Mouse (Mus musculus) myocyte (in vitro differentiated cells): ENCODE results near the gene Ralgapa2.

ENCODE experiments used
- CEBPB ChIP-seq: IDR thresholded peaks from 2 replicates; pipeline ENCODE4 v1.6.1; 2011; ENCODE audit warnings: mild to moderate bottlenecking, moderate library complexity; ENCODE audit not compliant: poor library complexity, insufficient read depth, severe bottlenecking
- MYOD1 ChIP-seq, 3 experiments: IDR thresholded peaks; one replicate each; pipeline ENCODE4 v1.6.1; 2011; ENCODE audit warnings: control low read depth in 2 of 3, low read depth in 2 of 3, mild to moderate bottlenecking in 2 of 3, moderate library complexity in 1 of 3; ENCODE audit not compliant: insufficient read length in 2 of 3, control insufficient read depth in 1 of 3
- MYOG ChIP-seq, 3 experiments: IDR thresholded peaks; one replicate each; pipeline ENCODE4 v1.6.1; 2011; ENCODE audit warnings: control low read depth in 2 of 3, low read depth in 2 of 3, mild to moderate bottlenecking in 2 of 3; ENCODE audit not compliant: insufficient read length in 2 of 3, control insufficient read depth in 1 of 3, insufficient read depth in 1 of 3
- POLR2A ChIP-seq: IDR thresholded peaks from one replicate; pipeline ENCODE4 v1.6.1; 2011; ENCODE audit warnings: low read depth, mild to moderate bottlenecking, control low read depth, moderate library complexity; ENCODE audit not compliant: insufficient read length
- POLR2AphosphoS2 ChIP-seq: IDR thresholded peaks from one replicate; pipeline ENCODE4 v1.6.1; 2011; ENCODE audit warnings: low read depth, control low read depth; ENCODE audit not compliant: insufficient read length
- USF1 ChIP-seq: IDR thresholded peaks from one replicate; pipeline ENCODE4 v1.6.1; 2011; ENCODE audit warnings: low read depth, mild to moderate bottlenecking, control low read depth, moderate library complexity

- no peak for TF ChIP-seq POLR2A
- TF ChIP-seq POLR2AphosphoS2 = no peak
- TF ChIP-seq MYOG (IDR thresholded peaks at IDR 0.05; ENCODE audit: control insufficient read depth in 1 of 3, insufficient read depth in 1 of 3, insufficient read length in 2 of 3, low read depth in 2 of 3) = no peak
- no peak for TF ChIP-seq USF1
- TF ChIP-seq CEBPB = no peak
- TF ChIP-seq MYOD1 (IDR thresholded peaks at IDR 0.05; ENCODE audit: control insufficient read depth in 1 of 3, insufficient read length in 2 of 3, low read depth in 2 of 3) = no peak
Observed at GRCm38 (mm10) chr2:146423032-146423691, 89.0 kb downstream of the Ralgapa2 start.
